Mouse (Mus musculus) liver, embryonic 14.5 days (tissue): ENCODE data around the gene Kif26b. TPM values are rescaled to one million over a fixed set of nuclear protein-coding genes. Genes with fewer than 3 reads are reported as not detected.

ENCODE experiments used
- ATAC-seq: fragments of 200-750 bp; cut with Nextera tagmentation; 2 replicates; pipeline ENCODE4 v1.8.0; 2017; ENCODE audit warnings: moderate number of reproducible peaks, mild to moderate bottlenecking, moderate library complexity; ENCODE audit not compliant: insufficient read depth
- DNase-seq, 3 experiments: peaks; one replicate each; pipeline ENCODE4 v3.0.0-alpha.2; 2012 to 2013; ENCODE audit warnings: low read depth in 3 of 3, low spot score in 3 of 3
- H3K27ac ChIP-seq: fragments of 300-500 bp; sonication (generic); 2 replicates; pipeline ENCODE4 v1.5.1; 2014; ENCODE audit warnings: moderate library complexity, mild to moderate bottlenecking, control low read depth, inconsistent platforms
- H3K27me3 ChIP-seq: fragments of 300-500 bp; sonication (generic); 2 replicates; pipeline ENCODE4 v1.6.1; 2014; ENCODE audit warnings: mild to moderate bottlenecking, low read length, moderate library complexity; ENCODE audit not compliant: control insufficient read depth, insufficient read depth
- H3K36me3 ChIP-seq: fragments of 300-500 bp; sonication (generic); replicated peaks from 2 replicates; pipeline ENCODE4 v1.6.1; 2014; ENCODE audit warnings: low read depth; ENCODE audit not compliant: control insufficient read depth, insufficient read depth
- H3K4me1 ChIP-seq, 2 experiments: fragments of 200-500 bp in 1 of 2; fragments of 300-500 bp in 1 of 2; sonication (generic) in 1 of 2; replicated peaks; 2 replicates each; pipeline ENCODE4 v1.6.1; 2012 to 2014; ENCODE audit warnings: antibody characterized with exemption in 1 of 2, inconsistent platforms in 1 of 2, low read length in 1 of 2; ENCODE audit not compliant: control insufficient read depth in 2 of 2, insufficient read depth in 2 of 2
- H3K4me2 ChIP-seq: fragments of 300-500 bp; sonication (generic); 2 replicates; pipeline ENCODE4 v1.6.1; 2014; ENCODE audit warnings: low read depth, mild to moderate bottlenecking, control low read depth, moderate library complexity
- H3K4me3 ChIP-seq, 2 experiments: fragments of 200-500 bp in 1 of 2; fragments of 300-500 bp in 1 of 2; sonication (generic) in 1 of 2; 2 replicates each; pipeline ENCODE4 v1.5.1; 2012 to 2014; ENCODE audit warnings: low read depth in 2 of 2, low read length in 2 of 2, mild to moderate bottlenecking in 2 of 2, control low read depth in 1 of 2, inconsistent platforms in 1 of 2, moderate library complexity in 1 of 2; ENCODE audit not compliant: insufficient read depth in 1 of 2
- H3K9ac ChIP-seq: fragments of 300-500 bp; sonication (generic); replicated peaks from 2 replicates; pipeline ENCODE4 v1.6.1; 2014; ENCODE audit warnings: mild to moderate bottlenecking, control low read depth, moderate library complexity
- H3K9me3 ChIP-seq: fragments of 300-500 bp; sonication (generic); 2 replicates; pipeline ENCODE4 v1.6.1; 2016; ENCODE audit warnings: low read length, mixed read lengths; ENCODE audit not compliant: control insufficient read depth
- CTCF ChIP-seq: IDR thresholded peaks from 2 replicates; pipeline ENCODE4 v1.5.1; 2016; ENCODE audit warnings: antibody characterized with exemption, low read depth, control low read depth
- EP300 ChIP-seq: IDR thresholded peaks from 2 replicates; pipeline ENCODE4 v1.6.1; 2016; ENCODE audit warnings: antibody characterized with exemption, low read depth
- WGBS: fragments of 180-500 bp; shearing (Covaris S2); extraction: QIAGEN DNeasy Blood & Tissue Kit; methylation state at CpG from one replicate; pipeline ENCODE4 v1.1.7; 2014; ENCODE audit not compliant: insufficient replicate concordance; 5-methylcytosine and 5-hydroxymethylcytosine counted together
- polyA plus RNA-seq, 2 experiments: library from polyadenylated mRNA; depleted of rRNA in 1 of 2; stranded (reverse) in 1 of 2; unstranded in 1 of 2; fragments of >200 nt; fragmentation: Nextera tagmentation in 1 of 2; extraction: Ambion mirVana in 1 of 2; gene quantifications; 2 replicates each; pipeline versions ENCODE4 v1.2.1 to v1.2.3; 2012 to 2014

Gene Kif26b
- polyA plus RNA-seq, 2 experiments = 0.01 to 0.07 TPM

DNA sequence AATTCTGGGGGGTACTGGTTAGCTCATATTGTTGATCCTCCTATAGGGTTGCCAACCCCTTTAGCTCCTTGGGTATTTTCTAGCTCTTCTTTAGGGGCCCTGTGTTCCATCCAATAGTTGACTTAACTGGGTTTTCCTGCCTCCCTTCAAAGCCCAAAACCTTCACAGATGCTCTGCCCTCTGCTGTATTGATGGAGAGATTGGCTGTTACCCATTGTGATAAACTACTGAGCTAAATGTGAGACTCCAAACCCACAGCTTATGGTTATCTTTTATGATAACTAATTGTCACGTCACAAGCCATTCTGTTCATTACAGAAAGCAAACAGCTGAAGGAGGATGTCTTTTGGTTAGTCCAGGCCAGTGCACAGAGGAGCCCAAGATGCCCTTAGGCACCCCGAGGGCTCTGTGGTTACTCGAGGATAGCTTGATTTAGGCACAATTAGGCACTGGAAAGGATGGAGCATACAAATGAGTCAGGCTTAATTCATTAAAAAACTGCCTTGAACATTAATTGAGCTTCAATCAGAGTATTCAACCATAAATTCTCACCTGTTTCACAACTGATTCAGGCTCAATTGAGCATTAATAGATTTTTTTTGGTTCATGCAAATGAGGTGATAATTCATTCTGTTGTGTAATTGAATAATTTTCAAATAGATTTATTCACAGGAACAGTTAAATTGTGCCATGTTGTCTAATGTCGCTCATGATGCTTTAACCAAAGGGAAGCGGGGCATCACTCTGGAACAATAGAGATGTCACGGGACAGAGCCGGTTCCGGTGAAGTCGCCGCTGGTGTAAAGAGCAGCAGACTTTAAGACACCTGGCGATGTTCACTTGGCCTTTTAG, 364.5 kb downstream of the Kif26b start:
- WGBS = 71% methylated on average over 11 of the region's 11 CpGs
- TF ChIP-seq EP300 (no peak), CTCF (no peak)

DNA sequence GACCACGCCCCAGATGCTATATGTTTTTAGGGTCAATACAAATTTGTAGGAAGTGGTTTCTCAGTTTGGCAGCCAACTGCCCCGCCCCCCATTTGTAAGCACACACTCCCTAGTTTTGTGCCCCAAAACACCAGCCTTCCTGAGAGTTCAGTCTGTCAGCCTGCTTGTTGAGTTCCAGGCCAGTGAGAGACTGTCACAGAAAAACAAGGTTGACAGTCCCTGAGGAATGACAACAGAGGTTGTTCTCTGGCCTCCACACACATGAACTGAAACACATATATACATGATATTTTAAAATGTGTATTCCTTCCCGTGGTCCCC, 365.1 kb downstream of the Kif26b start:
- DNase-seq (no peak), ATAC-seq (no peak)
- Histone ChIP-seq H3K4me2 (no peak overlapping the region), H3K4me1 (no peaks in the 10 kb centered on the region), H3K27me3 (no peaks in the 10 kb centered on the region), H3K36me3 (no peaks in the 10 kb centered on the region), H3K9me3 (no peaks in the 10 kb centered on the region), H3K4me3 (no peak overlapping the region), H3K27ac (no peak overlapping the region), H3K9ac (no peak overlapping the region)
- TF ChIP-seq CTCF (no peak), EP300 (no peak)
- WGBS = 56% methylated on average over 3 of the region's 3 CpGs

More for the DNA sequence above, 364.5 kb downstream of the Kif26b start:
- H3K27me3 ChIP-seq = no peaks in the 10 kb centered on the region
- ATAC-seq = no peak
- H3K27ac ChIP-seq = no peak overlapping the region
- no peak overlapping the region for H3K4me2 ChIP-seq
- no peaks in the 10 kb centered on the region for H3K9me3 ChIP-seq
- no peaks in the 10 kb centered on the region for H3K4me1 ChIP-seq
- H3K4me3 ChIP-seq = no peak overlapping the region
- DNase-seq = no peak
- no peaks in the 10 kb centered on the region for H3K36me3 ChIP-seq
- no peak overlapping the region for H3K9ac ChIP-seq

DNA sequence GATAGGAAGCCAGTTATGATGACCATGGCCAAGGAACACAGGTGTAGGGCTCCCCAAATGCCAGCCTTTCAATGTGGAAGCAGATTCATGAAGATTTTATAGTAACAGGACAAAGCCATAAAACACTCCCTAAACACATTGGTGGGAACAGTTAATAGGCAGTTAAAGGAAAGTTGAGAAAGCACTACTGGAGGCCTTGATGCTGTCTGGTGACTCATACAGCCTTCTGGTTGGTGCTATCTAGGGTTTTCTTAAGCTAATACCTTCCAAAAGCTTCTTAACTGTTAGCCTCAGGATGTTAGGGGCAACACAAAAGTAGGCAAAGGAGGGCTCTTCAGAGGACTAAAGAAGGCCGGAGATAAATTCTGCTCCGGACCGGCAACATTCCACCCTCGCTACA, 366.7 kb downstream of the Kif26b start:
- no peaks in the 10 kb centered on the region for H3K9me3 ChIP-seq
- H3K4me3 ChIP-seq = no peak overlapping the region
- ATAC-seq (no peak), DNase-seq (no peak)
- no peak overlapping the region for H3K4me2 ChIP-seq
- 78% methylated on average over 4 of the region's 4 CpGs for WGBS
- no peaks in the 10 kb centered on the region for H3K27me3 ChIP-seq
- no peaks in the 10 kb centered on the region for H3K36me3 ChIP-seq
- H3K27ac ChIP-seq = no peak overlapping the region
- TF ChIP-seq EP300 = no peak
- no peak for TF ChIP-seq CTCF
- no peak overlapping the region for H3K9ac ChIP-seq
- H3K4me1 ChIP-seq = no peaks in the 10 kb centered on the region

DNA sequence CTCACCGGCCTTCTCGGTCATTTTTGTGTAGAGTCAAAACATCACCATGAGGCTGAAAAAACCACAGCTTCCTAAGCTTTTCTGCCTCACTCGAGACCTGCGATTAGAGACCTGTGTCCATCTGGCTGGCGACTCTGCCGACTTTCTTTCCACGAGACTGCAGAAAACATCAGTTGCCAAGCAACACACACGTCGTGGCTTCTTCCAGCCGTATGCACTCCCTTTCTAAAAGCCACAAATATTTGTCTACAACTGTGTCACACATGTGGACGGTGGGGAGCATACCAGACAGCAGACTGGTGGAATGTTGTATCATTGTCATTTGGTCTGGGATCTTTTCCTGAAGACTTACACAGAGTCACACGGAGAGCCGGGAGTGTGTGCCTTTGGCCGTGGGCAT, 382.0 kb downstream of the Kif26b start:
- TF ChIP-seq CTCF (no peak), EP300 (no peak)
- Histone ChIP-seq H3K9me3 (no peaks in the 10 kb centered on the region), H3K36me3 (no peaks in the 10 kb centered on the region), H3K4me1 (no peaks in the 10 kb centered on the region), H3K27me3 (no peaks in the 10 kb centered on the region), H3K9ac (no peak overlapping the region), H3K4me2 (no peak overlapping the region), H3K27ac (no peak overlapping the region), H3K4me3 (no peak overlapping the region)
- no peak for DNase-seq
- no peak for ATAC-seq
- 43% methylated on average over 14 of the region's 14 CpGs for WGBS

DNA sequence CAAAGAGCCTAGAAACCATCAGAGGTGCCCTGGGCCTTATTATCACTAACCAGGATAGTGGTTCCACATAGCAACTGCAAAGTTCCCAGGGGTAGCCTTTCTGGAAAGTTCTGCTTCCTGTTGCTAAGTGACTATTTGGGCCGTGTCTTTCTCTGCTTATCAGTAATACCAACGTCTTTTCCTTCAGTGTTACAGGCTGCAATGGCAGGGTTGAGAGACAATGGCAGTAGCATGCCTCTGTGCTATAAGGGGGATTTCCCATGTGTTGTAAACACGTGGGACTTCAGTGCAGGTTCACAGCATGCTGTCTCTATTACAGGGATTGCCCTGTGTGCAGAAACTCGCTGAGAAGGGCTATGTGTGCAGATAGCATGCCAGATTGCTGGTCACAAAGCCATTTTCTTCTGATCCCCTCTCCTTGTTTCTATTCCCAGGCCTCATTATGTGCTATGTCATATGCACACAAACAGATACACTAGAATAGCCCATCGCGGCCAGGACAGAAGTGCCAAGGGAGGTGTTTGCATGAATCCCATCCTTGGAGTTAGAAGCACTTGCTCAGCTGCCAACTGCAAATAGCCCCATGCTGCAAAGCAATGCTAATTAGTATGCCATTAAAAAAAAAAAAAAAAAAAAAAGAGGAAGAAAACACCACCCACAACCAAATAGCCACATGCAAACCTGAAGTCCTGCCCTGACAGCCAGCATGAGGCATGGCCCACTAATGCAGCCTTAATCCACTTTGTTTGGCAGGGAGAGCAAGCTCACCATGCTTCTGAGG, 384.2 kb downstream of the Kif26b start:
- no peaks in the 10 kb centered on the region for H3K9me3 ChIP-seq
- no peak overlapping the region for H3K9ac ChIP-seq
- H3K4me2 ChIP-seq = no peak overlapping the region
- ATAC-seq (no peak), DNase-seq (no peak)
- TF ChIP-seq EP300 (no peak), CTCF (no peak)
- no peaks in the 10 kb centered on the region for H3K27me3 ChIP-seq
- no peak overlapping the region for H3K4me3 ChIP-seq
- whole genome bisulfite sequencing = 34% methylated on average over 6 of the region's 6 CpGs
- H3K4me1 ChIP-seq = no peaks in the 10 kb centered on the region
- no peak overlapping the region for H3K27ac ChIP-seq
- no peaks in the 10 kb centered on the region for H3K36me3 ChIP-seq
